Mouse (Mus musculus) kidney, adult 11 months (tissue): ENCODE results near the gene D17H6S53E.
A peak's percentile ranks its signal among the peaks of the same experiment; 100 is the strongest.

ENCODE experiments used
- DNase-seq: peaks from one replicate; pipeline ENCODE4 v3.0.0; 2022

D17H6S53E gene

GRCm38 (mm10) chr17:35134801-35135590 lies 8.8 kb downstream of the D17H6S53E start, which contains the start of gene Bag6:
TSS of gene Bag6 (plus strand) at chr17:35135178.
- peak; percentile 93 for DNase-seq

GRCm38 (mm10) chr17:35135591-35136320 lies 9.6 kb downstream of the D17H6S53E start:
- DNase-seq, result no peak

GRCm38 (mm10) chr17:35139269-35139668 lies 13.1 kb downstream of the D17H6S53E start:
- DNase-seq, result no peak

- DNase-seq, result no peak
Observed at GRCm38 (mm10) chr17:35140490-35140996, 14.4 kb downstream of the D17H6S53E start.

GRCm38 (mm10) chr17:35141971-35142370 lies 15.8 kb downstream of the D17H6S53E start:
- no peak for DNase-seq

GRCm38 (mm10) chr17:35146139-35146538 lies 20.0 kb downstream of the D17H6S53E start:
- DNase-seq, result no peak

GRCm38 (mm10) chr17:35147348-35147747 lies 21.2 kb downstream of the D17H6S53E start:
- DNase-seq, result no peak

GRCm38 (mm10) chr17:35147922-35148639 lies 21.9 kb downstream of the D17H6S53E start:
- no peak for DNase-seq

- peak; percentile 50 for DNase-seq
Observed at GRCm38 (mm10) chr17:35152121-35152520, 25.9 kb downstream of the D17H6S53E start.

- DNase-seq, result no peak
Observed at GRCm38 (mm10) chr17:35153077-35153476, 26.9 kb downstream of the D17H6S53E start.

- DNase-seq, result no peak
Observed at GRCm38 (mm10) chr17:35153931-35154330, 27.8 kb downstream of the D17H6S53E start.

- no peak for DNase-seq
Observed at GRCm38 (mm10) chr17:35154616-35155015, 28.4 kb downstream of the D17H6S53E start.

- DNase-seq, result no peak
Observed at GRCm38 (mm10) chr17:35155451-35155850, 29.3 kb downstream of the D17H6S53E start.

GRCm38 (mm10) chr17:35156461-35157200 lies 30.5 kb downstream of the D17H6S53E start:
- no peak for DNase-seq

GRCm38 (mm10) chr17:35157254-35157653 lies 31.1 kb downstream of the D17H6S53E start:
- no peak for DNase-seq

- no peak for DNase-seq
Observed at GRCm38 (mm10) chr17:35157661-35158175, 31.5 kb downstream of the D17H6S53E start.

- DNase-seq, result no peak
Observed at GRCm38 (mm10) chr17:35158850-35159593, 32.8 kb downstream of the D17H6S53E start.

- no peak for DNase-seq
Observed at GRCm38 (mm10) chr17:35159638-35160037, 33.5 kb downstream of the D17H6S53E start.

GRCm38 (mm10) chr17:35161421-35161820 lies 35.2 kb downstream of the D17H6S53E start:
- DNase-seq, result no peak

GRCm38 (mm10) chr17:35162121-35162520 lies 35.9 kb downstream of the D17H6S53E start:
- DNase-seq, result no peak

- DNase-seq, result peak; percentile 53
Observed at GRCm38 (mm10) chr17:35162730-35163129, 36.6 kb downstream of the D17H6S53E start.
